Mouse (Mus musculus) lung, embryonic 14.5 days (tissue): ENCODE measurements at regions not wholly inside any gene's neighbourhood (a gene's known extent, or its start where the extent isn't known, plus 50 kb on each side); places are given as distances from the start of the nearest gene placed in this dataset.

ENCODE experiments used
- ATAC-seq: fragments of 200-750 bp; cut with Nextera tagmentation; 2 replicates; pipeline ENCODE4 v1.8.0; 2017; ENCODE audit warnings: mild to moderate bottlenecking, moderate TSS enrichment, moderate library complexity; ENCODE audit not compliant: insufficient read depth
- DNase-seq: peaks from one replicate; pipeline ENCODE4 v3.0.0-alpha.2; 2015
- H3K27ac ChIP-seq: fragments of 300-500 bp; sonication (generic); 2 replicates; pipeline ENCODE4 v1.5.1; 2014; ENCODE audit warnings: low read depth, mild to moderate bottlenecking, moderate library complexity
- H3K27me3 ChIP-seq: fragments of 300-500 bp; sonication (generic); 2 replicates; pipeline ENCODE4 v1.6.1; 2014; ENCODE audit warnings: low read length, control low read depth; ENCODE audit not compliant: insufficient read depth
- H3K36me3 ChIP-seq: fragments of 300-500 bp; sonication (generic); 2 replicates; pipeline ENCODE4 v1.6.1; 2014; ENCODE audit warnings: control low read depth; ENCODE audit not compliant: insufficient read depth
- H3K4me1 ChIP-seq: fragments of 300-500 bp; sonication (generic); 2 replicates; pipeline ENCODE4 v1.6.1; 2014; ENCODE audit warnings: antibody characterized with exemption, control low read depth; ENCODE audit not compliant: insufficient read depth
- H3K4me2 ChIP-seq: fragments of 300-500 bp; sonication (generic); 2 replicates; pipeline ENCODE4 v1.6.1; 2014; ENCODE audit warnings: mild to moderate bottlenecking
- H3K4me3 ChIP-seq: fragments of 300-500 bp; sonication (generic); 2 replicates; pipeline ENCODE4 v1.5.1; 2014; ENCODE audit warnings: low read depth, low read length
- H3K9ac ChIP-seq: fragments of 300-500 bp; sonication (generic); 2 replicates; pipeline ENCODE4 v1.6.1; 2014
- H3K9me3 ChIP-seq: fragments of 300-500 bp; sonication (generic); 2 replicates; pipeline ENCODE4 v1.6.1; 2016; ENCODE audit warnings: low read depth, low read length, control low read depth
- CTCF ChIP-seq: IDR thresholded peaks from 2 replicates; pipeline ENCODE4 v1.5.1; 2016; ENCODE audit warnings: antibody characterized with exemption, low read depth
- WGBS: fragments of 180-500 bp; shearing (Covaris S2); extraction: QIAGEN DNeasy Blood & Tissue Kit; methylation state at CpG from one replicate; pipeline ENCODE4 v1.1.7; 2014; 5-methylcytosine and 5-hydroxymethylcytosine counted together

DNA sequence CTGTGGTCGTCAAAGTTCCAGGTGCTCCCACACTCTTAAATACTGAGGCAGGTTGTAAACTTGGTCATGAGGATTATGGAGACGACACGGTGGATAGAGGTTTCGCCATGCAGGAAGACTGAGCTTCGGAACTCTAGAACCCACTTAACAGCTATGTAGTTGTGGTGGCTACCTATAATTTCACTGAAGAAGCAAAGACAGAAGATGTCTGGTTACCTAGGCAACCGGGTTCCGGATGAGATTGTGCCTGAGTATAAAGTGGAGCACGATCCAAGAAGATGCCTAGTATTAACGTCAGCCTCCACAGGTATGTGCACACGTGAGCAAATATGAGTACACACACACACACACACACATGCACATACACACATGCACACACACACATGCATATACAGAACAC, 517.3 kb upstream of the Celf2 start:
- DNase-seq (no peak), ATAC-seq (no peak)
- no peaks in the 10 kb centered on the region for H3K27me3 ChIP-seq
- WGBS, result 88% methylated on average over 10 of the region's 10 CpGs
- no peak overlapping the region for H3K27ac ChIP-seq
- no peaks in the 10 kb centered on the region for H3K9me3 ChIP-seq
- no peak overlapping the region for H3K4me2 ChIP-seq
- no peak overlapping the region for H3K9ac ChIP-seq
- no peak overlapping the region for H3K4me3 ChIP-seq
- H3K4me1 ChIP-seq, result no peaks in the 10 kb centered on the region
- no peak for TF ChIP-seq CTCF
- H3K36me3 ChIP-seq, result no peaks in the 10 kb centered on the region

GRCm38 (mm10) chr2:8022651-8023050, 513.3 kb upstream of the Celf2 start:
- DNase-seq (peak; percentile 9), ATAC-seq (no peak)
- TF ChIP-seq CTCF, result no peak
- WGBS, result 38% methylated on average over 3 of the region's 3 CpGs
- Histone ChIP-seq H3K9ac (no peak overlapping the region), H3K27ac (no peak overlapping the region), H3K4me3 (no peak overlapping the region), H3K4me2 (no peak overlapping the region), H3K36me3 (no peaks in the 10 kb centered on the region), H3K27me3 (no peaks in the 10 kb centered on the region), H3K9me3 (no peaks in the 10 kb centered on the region), H3K4me1 (no peaks in the 10 kb centered on the region)

GRCm38 (mm10) chr2:8022043-8022442, 512.7 kb upstream of the Celf2 start:
- no peak overlapping the region for H3K9ac ChIP-seq
- no peaks in the 10 kb centered on the region for H3K27me3 ChIP-seq
- no peaks in the 10 kb centered on the region for H3K36me3 ChIP-seq
- 70% methylated on average over 5 of the region's 5 CpGs for WGBS
- H3K4me1 ChIP-seq, result no peaks in the 10 kb centered on the region
- H3K9me3 ChIP-seq, result no peaks in the 10 kb centered on the region
- ATAC-seq (no peak), DNase-seq (no peak)
- no peak overlapping the region for H3K4me3 ChIP-seq
- no peak for TF ChIP-seq CTCF
- no peak overlapping the region for H3K4me2 ChIP-seq
- no peak overlapping the region for H3K27ac ChIP-seq

GRCm38 (mm10) chr2:8012826-8013225, 503.5 kb upstream of the Celf2 start:
- no peak for TF ChIP-seq CTCF
- no peak overlapping the region for H3K4me2 ChIP-seq
- no peaks in the 10 kb centered on the region for H3K36me3 ChIP-seq
- H3K4me1 ChIP-seq, result no peaks in the 10 kb centered on the region
- H3K4me3 ChIP-seq, result no peak overlapping the region
- H3K27me3 ChIP-seq, result no peaks in the 10 kb centered on the region
- ATAC-seq (no peak), DNase-seq (no peak)
- 76% methylated on average over 6 of the region's 6 CpGs for WGBS
- H3K27ac ChIP-seq, result no peak overlapping the region
- H3K9ac ChIP-seq, result no peak overlapping the region
- H3K9me3 ChIP-seq, result no peaks in the 10 kb centered on the region

DNA sequence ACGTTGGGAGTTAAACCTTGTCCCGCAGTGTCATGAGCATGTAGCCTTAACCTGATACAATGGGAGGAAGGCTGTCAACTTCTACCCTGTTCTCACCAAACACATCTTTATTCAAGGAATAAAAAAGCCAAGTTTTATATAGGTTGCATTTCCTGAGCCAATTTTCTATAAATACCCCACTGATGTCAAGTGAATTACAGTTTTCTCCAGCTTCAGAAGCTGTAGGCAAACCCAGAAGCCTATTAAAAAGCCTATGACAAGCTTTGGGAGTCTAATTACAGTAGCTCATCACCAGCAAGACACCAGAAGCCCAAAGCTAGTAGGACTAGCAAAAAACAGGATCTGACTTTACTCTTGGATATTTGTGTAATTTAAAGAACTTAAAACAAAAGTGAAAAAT, 490.1 kb upstream of the Celf2 start:
- no peak overlapping the region for H3K4me2 ChIP-seq
- DNase-seq, result no peak

DNA sequence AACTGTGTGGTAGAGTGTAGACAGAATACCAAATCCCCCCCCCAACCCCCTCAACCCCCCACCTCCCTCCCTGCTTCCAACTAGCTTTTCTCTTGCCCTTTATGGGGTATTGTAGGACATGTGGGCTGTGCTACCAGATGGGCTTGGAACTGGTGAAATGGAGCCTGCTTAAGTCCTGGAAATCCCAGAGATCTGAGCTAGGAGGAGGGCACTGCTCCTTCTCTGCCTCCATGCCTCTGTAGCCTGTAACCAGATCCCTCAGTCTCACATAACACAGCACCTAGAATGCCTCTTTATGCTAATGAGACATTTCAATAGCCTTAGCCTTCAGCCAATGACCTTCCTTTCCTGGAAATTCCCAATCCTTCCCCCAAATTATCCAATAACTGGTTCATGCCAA, 465.1 kb upstream of the Celf2 start:
- ATAC-seq, result no peak

More for the DNA sequence above, 490.1 kb upstream of the Celf2 start:
- no peaks in the 10 kb centered on the region for H3K9me3 ChIP-seq
- no peaks in the 10 kb centered on the region for H3K4me1 ChIP-seq
- H3K4me3 ChIP-seq, result no peak overlapping the region
- ATAC-seq, result no peak
- H3K27ac ChIP-seq, result no peak overlapping the region
- no peak overlapping the region for H3K9ac ChIP-seq
- 75% methylated on average over 2 of the region's 2 CpGs for WGBS
- TF ChIP-seq CTCF, result no peak
- H3K27me3 ChIP-seq, result no peaks in the 10 kb centered on the region
- H3K36me3 ChIP-seq, result no peaks in the 10 kb centered on the region

DNA sequence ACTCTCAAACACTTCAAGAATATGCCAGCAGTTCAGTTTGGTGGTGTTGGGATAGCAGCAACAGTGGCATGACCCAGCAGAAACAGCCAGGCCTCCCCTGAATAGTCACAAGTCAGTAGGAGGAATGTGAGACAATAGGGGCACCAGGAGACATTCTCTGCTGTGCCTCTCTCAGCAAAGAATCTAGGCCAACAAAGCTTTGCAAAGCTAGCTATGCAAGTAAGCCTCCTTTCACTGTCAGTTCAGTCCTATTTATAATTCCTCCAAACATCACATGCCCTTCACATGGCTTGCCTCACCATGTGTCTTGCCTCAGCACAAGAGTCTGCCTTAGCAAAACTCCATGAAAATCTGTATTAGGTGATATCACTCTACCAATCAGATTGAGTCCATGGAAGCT, 454.1 kb upstream of the Celf2 start:
- Histone ChIP-seq H3K27ac (no peak overlapping the region), H3K9ac (no peak overlapping the region), H3K27me3 (no peaks in the 10 kb centered on the region), H3K4me2 (no peak overlapping the region), H3K4me3 (no peak overlapping the region), H3K36me3 (no peaks in the 10 kb centered on the region), H3K4me1 (no peaks in the 10 kb centered on the region), H3K9me3 (no peaks in the 10 kb centered on the region)
- ATAC-seq (no peak), DNase-seq (no peak)
- no peak for TF ChIP-seq CTCF

More for the DNA sequence above, 465.1 kb upstream of the Celf2 start:
- no peak overlapping the region for H3K9ac ChIP-seq
- TF ChIP-seq CTCF, result no peak
- no peak overlapping the region for H3K27ac ChIP-seq
- H3K9me3 ChIP-seq, result no peaks in the 10 kb centered on the region
- no peak overlapping the region for H3K4me2 ChIP-seq
- no peaks in the 10 kb centered on the region for H3K36me3 ChIP-seq
- H3K4me1 ChIP-seq, result no peaks in the 10 kb centered on the region
- no peak for DNase-seq
- H3K27me3 ChIP-seq, result no peaks in the 10 kb centered on the region
- H3K4me3 ChIP-seq, result no peak overlapping the region

- ATAC-seq, result no peak
- no peak overlapping the region for H3K27ac ChIP-seq
- no peak for DNase-seq
- 61% methylated on average over 2 of the region's 2 CpGs for WGBS
- H3K9me3 ChIP-seq, result no peaks in the 10 kb centered on the region
- no peak overlapping the region for H3K4me3 ChIP-seq
- H3K36me3 ChIP-seq, result no peaks in the 10 kb centered on the region
- no peaks in the 10 kb centered on the region for H3K27me3 ChIP-seq
- H3K4me1 ChIP-seq, result no peaks in the 10 kb centered on the region
- no peak overlapping the region for H3K4me2 ChIP-seq
- no peak for TF ChIP-seq CTCF
- no peak overlapping the region for H3K9ac ChIP-seq
These were observed 444.8 kb upstream of the Celf2 start for GRCm38 (mm10) chr2:7954210-7954609.
